Mouse (Mus musculus) heart, postnatal 36 days (tissue): ENCODE data around the gene Chmp4b. TPM values are rescaled to one million over a fixed set of nuclear protein-coding genes. Genes with fewer than 3 reads are reported as not detected.

Source experiments
- DNase-seq, 2 experiments: peaks; one replicate each; pipeline ENCODE4 v3.0.0; 2021 to 2022
- intact Hi-C: fragments of 180-260 bp; cut with DNase I; formaldehyde crosslinking; loops from one replicate; pipeline ENCODE4 v1.15.1; 2025
- total RNA-seq, 2 experiments: library from RNA; stranded (reverse); gene quantifications; 2 replicates each; pipeline ENCODE4 v1.2.3; 2021

Chmp4b gene
- total RNA-seq, 2 experiments from 2014 or later = 113 to 124 TPM

- DNase-seq = no peak
- intact Hi-C loops = loop anchor here (1.0 to 2.0 kb wide), 2 partner anchors 143 to 231 kb away; no protein-coding TSS in a partner anchor
Measured at GRCm38 (mm10) chr2:154711701-154712100, 60.2 kb downstream of the Chmp4b start.

- peak; percentile 59 to 68 for DNase-seq
- intact Hi-C loops = loop anchor here (1.0 to 2.0 kb wide), 2 partner anchors 142 to 231 kb away; no protein-coding TSS in a partner anchor
Measured at GRCm38 (mm10) chr2:154712271-154712677, 60.8 kb downstream of the Chmp4b start.

GRCm38 (mm10) chr2:154713083-154713482, 61.6 kb downstream of the Chmp4b start:
- intact Hi-C loops = loop anchor here (2.0 kb wide), 1 partner anchor 230 kb away; no protein-coding TSS in a partner anchor
- no peak for DNase-seq

GRCm38 (mm10) chr2:154713964-154714363, 62.5 kb downstream of the Chmp4b start:
- intact Hi-C loops = loop anchor here (2.0 kb wide), 1 partner anchor 229 kb away; no protein-coding TSS in a partner anchor
- DNase-seq = no peak

GRCm38 (mm10) chr2:154716586-154716985, 65.1 kb downstream of the Chmp4b start:
- intact Hi-C loops = no loop called here
- no peak for DNase-seq

- intact Hi-C loops = no loop called here
- no peak for DNase-seq
Measured at GRCm38 (mm10) chr2:154717081-154717480, 65.6 kb downstream of the Chmp4b start.

GRCm38 (mm10) chr2:154718855-154719556, 67.5 kb downstream of the Chmp4b start:
- no peak for DNase-seq
- intact Hi-C loops = no loop called here

- DNase-seq = no peak
- intact Hi-C loops = no loop called here
Measured at GRCm38 (mm10) chr2:154720315-154720714, 68.8 kb downstream of the Chmp4b start.

- DNase-seq = no peak
- intact Hi-C loops = no loop called here
Measured at GRCm38 (mm10) chr2:154723473-154723872, 72.0 kb downstream of the Chmp4b start.

- intact Hi-C loops = no loop called here
- DNase-seq = no peak
Measured at GRCm38 (mm10) chr2:154729737-154730136, 78.2 kb downstream of the Chmp4b start.

- no peak for DNase-seq
- intact Hi-C loops = no loop called here
Measured at GRCm38 (mm10) chr2:154730841-154731240, 79.3 kb downstream of the Chmp4b start.

- intact Hi-C loops = no loop called here
- no peak for DNase-seq
Measured at GRCm38 (mm10) chr2:154731916-154732315, 80.4 kb downstream of the Chmp4b start.

- no peak for DNase-seq
- intact Hi-C loops = no loop called here
Measured at GRCm38 (mm10) chr2:154732503-154733141, 81.1 kb downstream of the Chmp4b start.

- intact Hi-C loops = loop anchor here (5.0 kb wide), 1 partner anchor 47 kb away; no protein-coding TSS in a partner anchor
- no peak for DNase-seq
Measured at GRCm38 (mm10) chr2:154734977-154735376, 83.5 kb downstream of the Chmp4b start.

- DNase-seq = no peak
- intact Hi-C loops = loop anchor here (5.0 kb wide), 1 partner anchor 47 kb away; no protein-coding TSS in a partner anchor
Measured at GRCm38 (mm10) chr2:154735416-154735815, 83.9 kb downstream of the Chmp4b start.

GRCm38 (mm10) chr2:154735986-154736385, 84.5 kb downstream of the Chmp4b start:
- intact Hi-C loops = loop anchor here (5.0 kb wide), 1 partner anchor 46 kb away; no protein-coding TSS in a partner anchor
- DNase-seq = no peak

GRCm38 (mm10) chr2:154738621-154739020, 87.1 kb downstream of the Chmp4b start:
- intact Hi-C loops = loop anchor here (5.0 kb wide), 1 partner anchor 44 kb away; no protein-coding TSS in a partner anchor
- no peak for DNase-seq

- DNase-seq = no peak
- intact Hi-C loops = no loop called here
Measured at GRCm38 (mm10) chr2:154742911-154743819, 91.7 kb downstream of the Chmp4b start.

GRCm38 (mm10) chr2:154743915-154744314, 92.4 kb downstream of the Chmp4b start:
- intact Hi-C loops = no loop called here
- DNase-seq = no peak
